Mouse (Mus musculus): Measurements from ENCODE around the gene Mapk7. TPM values are rescaled to one million over a fixed set of nuclear protein-coding genes. Genes with fewer than 3 reads are reported as not detected.

Gene Mapk7
- polyA plus RNA-seq, 1 experiment from 2014 or later, result 52.8 TPM

DNA sequence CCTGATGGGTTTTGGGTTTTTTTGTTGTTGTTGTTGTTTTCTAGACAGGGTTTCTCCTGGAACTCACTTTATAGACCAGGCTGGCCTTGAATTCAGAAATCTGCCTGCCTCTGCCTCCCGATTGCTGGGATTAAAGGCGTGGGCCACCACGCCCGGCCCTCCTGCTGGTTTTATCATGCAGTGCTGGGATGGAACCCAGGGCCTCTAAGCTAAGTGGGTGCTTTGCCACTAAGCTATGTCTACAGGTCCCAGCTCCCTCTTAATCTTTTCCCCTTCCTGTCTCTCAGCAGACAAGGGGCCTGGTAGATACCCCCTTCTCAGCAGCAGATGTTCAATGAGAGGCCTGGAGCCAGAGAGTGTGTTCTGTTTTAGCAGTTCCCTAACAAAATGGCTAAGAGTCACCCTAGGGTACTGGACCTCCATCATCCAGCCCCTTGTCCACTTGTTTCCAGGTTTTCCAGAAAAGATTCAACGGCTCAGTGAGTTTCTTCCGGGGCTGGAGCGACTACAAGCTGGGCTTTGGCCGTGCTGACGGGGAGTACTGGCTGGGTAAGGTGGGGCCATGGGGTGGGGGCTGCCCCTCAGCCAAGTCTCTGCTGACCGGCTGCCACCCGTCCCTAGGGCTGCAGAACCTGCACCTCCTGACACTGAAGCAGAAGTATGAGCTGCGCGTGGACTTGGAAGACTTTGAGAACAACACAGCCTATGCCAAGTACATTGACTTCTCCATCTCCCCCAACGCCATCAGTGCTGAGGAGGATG, 7.6 kb downstream of the Mapk7 start:
- Histone ChIP-seq H3K27ac (ENCODE audit: low read depth, low read length) (0 out of 2 replicates have a peak overlapping the region, but pooled peaks have one; percentile 1), H3K4me3 (ENCODE audit: low read depth, low read length) (0 out of 2 replicates have a peak overlapping the region, but pooled peaks have one; percentile 2), H3K9me3 (ENCODE audit: control insufficient read depth, low read length) (no peaks in the 10 kb centered on the region), H3K9ac (replicated peaks; ENCODE audit: low read depth, low read length) (no peak overlapping the region), H3K27me3 (ENCODE audit: control insufficient read depth, insufficient read depth, low read length) (no peaks in the 10 kb centered on the region), H3K4me1 (ENCODE audit: control insufficient read depth, insufficient read depth, low read length) (peaks cover 20% of the 10 kb centered on the region), H3K36me3 (ENCODE audit: control insufficient read depth, insufficient read depth, low read length) (peaks cover 31% of the 10 kb centered on the region), H3K4me2 (ENCODE audit: low read depth, low read length) (peak overlapping the region; percentile 29; the same call in 1 of the 2 replicates)
- WGBS, result 83% methylated on average over 14 of the region's 14 CpGs
- no peak for ATAC-seq (ENCODE audit: low read depth)

DNA sequence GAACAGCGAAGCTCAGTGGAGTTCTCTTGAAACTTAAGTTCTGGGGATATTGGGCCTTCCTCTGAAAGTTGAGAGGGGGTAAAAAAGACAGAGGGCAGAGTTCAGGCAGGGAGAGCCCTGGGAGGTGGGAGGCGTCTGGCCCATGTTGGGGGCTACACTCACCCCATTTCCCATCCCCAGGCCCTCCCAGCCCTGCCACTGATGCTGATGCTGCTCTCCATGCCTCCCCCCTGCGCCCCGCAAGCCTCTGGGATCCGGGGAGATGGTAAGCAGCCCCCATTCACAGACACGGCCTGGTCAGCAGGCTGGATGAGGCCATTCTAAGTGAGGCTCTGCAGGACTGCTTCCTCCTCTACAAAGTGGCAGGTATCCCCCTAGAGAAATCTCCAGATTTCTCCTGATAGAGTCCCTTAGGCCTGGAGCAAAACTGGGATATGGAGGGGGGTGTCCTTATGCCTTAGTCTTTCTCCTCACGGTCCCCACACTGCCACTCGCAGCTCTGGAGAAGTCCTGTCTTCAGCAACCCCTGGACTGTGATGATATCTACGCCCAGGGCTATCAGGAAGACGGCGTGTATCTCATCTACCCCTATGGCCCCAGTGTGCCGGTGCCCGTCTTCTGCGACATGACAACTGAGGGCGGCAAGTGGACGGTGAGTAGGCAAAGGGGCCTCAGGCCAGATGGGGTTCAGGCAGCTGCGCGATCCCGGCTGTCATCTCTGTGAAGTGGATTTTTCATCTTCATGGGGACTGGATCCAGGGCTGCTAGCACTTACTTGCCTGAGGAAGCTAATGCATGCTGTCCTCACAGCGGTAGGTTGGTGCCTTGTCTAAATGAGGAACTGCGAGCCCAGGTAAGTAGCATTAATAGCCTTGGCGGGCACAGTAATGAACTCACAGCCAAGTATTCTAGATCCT, 8.4 kb downstream of the Mapk7 start:
- Histone ChIP-seq H3K4me1 (ENCODE audit: control insufficient read depth, insufficient read depth, low read length) (peaks cover 20% of the 10 kb centered on the region), H3K9me3 (ENCODE audit: control insufficient read depth, low read length) (no peaks in the 10 kb centered on the region), H3K36me3 (ENCODE audit: control insufficient read depth, insufficient read depth, low read length) (peaks cover 23% of the 10 kb centered on the region), H3K9ac (replicated peaks; ENCODE audit: low read depth, low read length) (no peak overlapping the region; the same call in 1 of the 2 replicates), H3K4me3 (ENCODE audit: low read depth, low read length) (0 out of 2 replicates have a peak overlapping the region, but pooled peaks have one; percentile 2), H3K27ac (ENCODE audit: low read depth, low read length) (peak overlapping the region; percentile 74; the same call in 1 of the 2 replicates), H3K4me2 (ENCODE audit: low read depth, low read length) (peak overlapping the region; percentile 29; the same call in 1 of the 2 replicates), H3K27me3 (ENCODE audit: control insufficient read depth, insufficient read depth, low read length) (no peaks in the 10 kb centered on the region)
- WGBS, result 46% methylated on average over 22 of the region's 22 CpGs
- ATAC-seq (ENCODE audit: low read depth), result no peak

DNA sequence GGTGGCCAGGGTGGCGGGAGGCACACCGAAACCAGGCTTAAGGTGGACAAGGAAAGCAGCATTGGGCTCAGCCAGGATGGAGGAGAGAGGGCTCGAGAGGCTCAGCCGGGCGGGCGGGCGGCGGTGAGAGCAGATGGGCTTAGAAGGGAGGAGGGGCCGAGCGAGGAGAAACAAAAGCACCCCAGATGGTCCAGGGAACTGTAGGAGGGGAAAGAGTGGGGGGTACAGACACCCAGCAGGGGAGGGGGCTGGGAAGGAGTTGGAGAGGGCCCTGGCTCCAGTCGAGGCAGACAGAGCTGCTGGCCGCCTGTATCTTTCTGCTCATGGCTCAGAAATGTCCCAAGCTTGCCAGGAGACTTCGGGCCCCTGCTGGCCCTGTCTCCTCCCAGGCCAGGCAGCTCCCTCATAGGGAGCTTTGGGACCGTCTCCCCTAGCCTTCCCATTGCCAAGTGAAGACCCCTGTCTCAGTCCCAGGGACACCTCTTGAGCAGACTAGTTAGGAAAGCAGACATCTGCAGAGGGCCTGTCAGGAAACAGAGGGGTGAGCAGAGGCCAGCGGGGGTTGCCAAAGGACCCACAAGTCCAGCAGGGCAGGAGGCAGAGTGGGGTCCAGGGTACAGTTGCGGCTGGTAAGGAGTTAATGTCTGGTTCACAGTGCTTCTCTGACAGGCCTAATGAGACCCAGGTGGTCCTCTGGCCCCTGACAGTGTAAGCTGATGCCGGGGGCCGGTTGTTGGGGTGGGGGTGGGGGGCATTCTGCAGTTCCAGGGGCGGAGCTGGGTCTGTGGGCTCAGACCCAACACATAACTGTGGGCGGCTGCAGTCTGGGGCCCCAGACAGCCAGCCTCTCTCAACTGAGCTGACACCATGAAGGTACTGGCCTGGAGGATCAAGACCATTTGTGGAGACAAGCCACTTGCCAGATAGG, 9.3 kb downstream of the Mapk7 start, which contains the start of gene Mfap4:
Mfap4 (plus strand) TSS at position 819 of the 928 bp plus-strand sequence.
- H3K4me3 ChIP-seq (ENCODE audit: low read depth, low read length), result 0 out of 2 replicates have a peak within 1 kb of the TSS, but pooled peaks have one; percentile 2
- ATAC-seq (ENCODE audit: low read depth), result peak; percentile 70
- peaks cover 15% of the 10 kb centered on the region for H3K36me3 ChIP-seq (ENCODE audit: control insufficient read depth, insufficient read depth, low read length)
- peak within 1 kb of the TSS; percentile 29; the same call in 1 of the 2 replicates for H3K4me2 ChIP-seq (ENCODE audit: low read depth, low read length)
- peaks cover 20% of the 10 kb centered on the region for H3K4me1 ChIP-seq (ENCODE audit: control insufficient read depth, insufficient read depth, low read length)
- H3K27me3 ChIP-seq (ENCODE audit: control insufficient read depth, insufficient read depth, low read length), result no peaks in the 10 kb centered on the region
- peak within 1 kb of the TSS; percentile 30; the same call in 1 of the 2 replicates for H3K9ac ChIP-seq (replicated peaks; ENCODE audit: low read depth, low read length)
- H3K27ac ChIP-seq (ENCODE audit: low read depth, low read length), result peak within 1 kb of the TSS; percentile 74
- 8% methylated on average over 19 of the region's 20 CpGs for WGBS
- H3K9me3 ChIP-seq (ENCODE audit: control insufficient read depth, low read length), result no peaks in the 10 kb centered on the region

DNA sequence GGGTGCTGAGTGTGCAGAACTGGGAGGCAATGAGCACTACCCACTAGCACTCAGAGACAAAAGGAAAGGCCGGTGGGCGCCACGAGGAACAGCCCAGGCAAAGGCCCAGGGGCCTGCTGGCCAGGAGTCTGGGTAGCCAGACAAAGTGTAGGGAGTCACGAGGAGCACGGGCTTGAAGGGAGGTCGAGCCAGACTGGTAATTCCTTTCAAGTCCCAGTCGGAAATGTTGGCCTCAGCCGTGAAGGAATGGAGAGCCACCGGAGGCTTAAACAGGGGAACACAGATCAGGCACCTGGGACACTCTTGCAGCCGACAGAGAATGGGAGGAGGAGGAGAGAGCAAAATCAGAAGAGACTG, 10.0 kb downstream of the Mapk7 start:
- no peaks in the 10 kb centered on the region for H3K9me3 ChIP-seq (ENCODE audit: control insufficient read depth, low read length)
- ATAC-seq (ENCODE audit: low read depth), result no peak
- H3K4me1 ChIP-seq (ENCODE audit: control insufficient read depth, insufficient read depth, low read length), result peaks cover 20% of the 10 kb centered on the region
- 17% methylated on average over 10 of the region's 10 CpGs for WGBS
- no peak overlapping the region for H3K4me2 ChIP-seq (ENCODE audit: low read depth, low read length)
- H3K4me3 ChIP-seq (ENCODE audit: low read depth, low read length), result no peak overlapping the region
- H3K27me3 ChIP-seq (ENCODE audit: control insufficient read depth, insufficient read depth, low read length), result no peaks in the 10 kb centered on the region
- H3K27ac ChIP-seq (ENCODE audit: low read depth, low read length), result peak overlapping the region; percentile 74
- H3K9ac ChIP-seq (replicated peaks; ENCODE audit: low read depth, low read length), result 0 out of 2 replicates have a peak overlapping the region, but pooled peaks have one; percentile 30
- peaks cover 9% of the 10 kb centered on the region for H3K36me3 ChIP-seq (ENCODE audit: control insufficient read depth, insufficient read depth, low read length)

DNA sequence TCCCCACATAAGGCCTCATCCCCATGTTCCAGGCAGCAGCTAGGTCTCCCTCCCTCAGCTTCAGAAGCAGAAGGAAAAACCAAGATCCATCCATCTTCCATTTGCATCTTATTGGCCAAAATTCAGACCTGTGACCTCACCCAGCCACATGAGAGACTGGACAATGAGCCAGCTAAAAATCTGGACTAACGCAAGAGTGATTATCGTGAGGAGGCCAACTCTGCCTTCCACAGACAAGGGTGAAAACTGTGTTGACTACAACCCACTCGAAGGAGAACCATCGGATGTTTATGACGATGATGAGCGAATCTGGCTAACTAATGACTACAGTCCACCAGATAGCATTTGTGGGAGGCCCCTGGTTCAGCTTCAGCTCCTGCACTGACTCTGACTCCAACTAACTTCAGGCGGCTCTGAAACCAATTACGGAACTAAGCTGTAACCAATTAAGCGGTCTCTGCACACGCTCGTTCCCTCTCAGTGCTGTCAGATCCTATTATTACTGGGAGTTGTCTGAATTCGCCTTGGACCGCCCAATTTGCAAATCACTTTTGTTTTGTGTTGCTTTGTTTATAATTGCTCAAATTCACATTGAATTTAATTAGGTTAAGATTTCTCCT, 10.9 kb downstream of the Mapk7 start:
- H3K4me3 ChIP-seq (ENCODE audit: low read depth, low read length), result no peak overlapping the region
- 0 out of 2 replicates have a peak, but pooled peaks cover 4% of the 10 kb centered on the region for H3K36me3 ChIP-seq (ENCODE audit: control insufficient read depth, insufficient read depth, low read length)
- H3K4me1 ChIP-seq (ENCODE audit: control insufficient read depth, insufficient read depth, low read length), result peaks cover 20% of the 10 kb centered on the region
- H3K4me2 ChIP-seq (ENCODE audit: low read depth, low read length), result no peak overlapping the region
- no peak for ATAC-seq (ENCODE audit: low read depth)
- no peaks in the 10 kb centered on the region for H3K27me3 ChIP-seq (ENCODE audit: control insufficient read depth, insufficient read depth, low read length)
- no peaks in the 10 kb centered on the region for H3K9me3 ChIP-seq (ENCODE audit: control insufficient read depth, low read length)
- no peak overlapping the region for H3K9ac ChIP-seq (replicated peaks; ENCODE audit: low read depth, low read length)
- H3K27ac ChIP-seq (ENCODE audit: low read depth, low read length), result no peak overlapping the region
- WGBS, result 71% methylated on average over 13 of the region's 13 CpGs

DNA sequence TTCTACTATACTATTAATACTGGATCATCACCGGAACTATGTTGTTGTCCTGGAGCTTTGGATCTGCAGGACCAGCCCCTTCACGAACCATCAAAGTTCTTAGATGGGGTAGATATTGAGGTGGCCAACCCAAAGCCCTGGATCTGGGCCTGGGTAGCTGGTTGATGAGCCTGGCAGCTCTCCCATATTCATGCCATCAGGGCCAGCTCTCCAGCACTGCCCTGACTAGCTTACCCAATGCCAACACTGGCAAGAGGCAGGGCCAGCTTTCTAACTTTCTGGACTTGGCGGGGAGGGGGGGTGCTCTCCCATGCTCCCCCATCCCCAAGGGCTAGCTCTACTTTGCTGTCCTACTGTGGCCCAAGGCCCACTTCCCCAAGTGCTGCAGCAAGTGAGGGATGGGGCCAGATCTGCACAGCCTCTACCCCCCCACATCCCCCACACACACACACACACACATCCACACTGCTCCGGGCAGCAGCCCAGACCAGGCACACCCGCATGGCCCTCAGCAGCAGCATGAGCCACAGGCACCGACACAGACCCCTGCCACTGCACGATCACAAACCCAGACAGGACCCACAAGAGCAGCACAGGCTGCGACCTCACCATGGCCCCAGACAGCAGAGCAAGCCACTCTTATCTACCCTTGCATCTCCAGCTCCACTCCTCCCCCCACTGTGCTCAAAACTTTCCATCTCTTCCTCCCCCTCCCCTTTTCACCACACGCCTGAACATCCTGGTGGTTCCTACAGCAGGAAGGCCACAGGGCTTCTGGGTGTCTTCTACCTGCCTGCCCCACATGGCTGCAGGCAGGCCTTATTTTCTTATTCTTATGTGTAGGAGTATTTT, 12.7 kb downstream of the Mapk7 start:
- Histone ChIP-seq H3K4me2 (ENCODE audit: low read depth, low read length) (no peak overlapping the region), H3K9me3 (ENCODE audit: control insufficient read depth, low read length) (no peaks in the 10 kb centered on the region), H3K4me3 (ENCODE audit: low read depth, low read length) (no peak overlapping the region), H3K27me3 (ENCODE audit: control insufficient read depth, insufficient read depth, low read length) (no peaks in the 10 kb centered on the region), H3K9ac (replicated peaks; ENCODE audit: low read depth, low read length) (no peak overlapping the region), H3K4me1 (ENCODE audit: control insufficient read depth, insufficient read depth, low read length) (peaks cover 14% of the 10 kb centered on the region), H3K27ac (ENCODE audit: low read depth, low read length) (no peak overlapping the region), H3K36me3 (ENCODE audit: control insufficient read depth, insufficient read depth, low read length) (no peaks in the 10 kb centered on the region)
- no peak for ATAC-seq (ENCODE audit: low read depth)
- WGBS, result 86% methylated on average over 9 of the region's 9 CpGs

DNA sequence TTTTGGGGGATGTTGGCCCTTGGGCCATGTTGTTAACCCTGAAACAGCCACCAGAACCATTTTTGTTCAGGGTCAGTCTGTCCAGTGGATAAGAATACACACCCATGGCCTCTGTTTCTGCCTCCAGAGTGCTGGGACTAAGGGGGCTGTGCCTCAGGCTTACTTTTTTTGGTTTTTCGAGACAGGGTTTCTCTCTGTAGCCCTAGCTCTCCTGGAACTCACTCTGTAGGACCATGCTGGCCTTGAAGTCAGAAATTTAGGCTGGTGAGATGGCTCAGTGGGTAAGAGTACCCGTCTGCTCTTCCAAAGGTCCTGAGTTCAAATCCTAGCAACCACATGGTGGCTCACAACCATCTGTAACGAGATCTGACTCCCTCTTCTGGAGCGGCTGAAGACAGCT, 15.4 kb downstream of the Mapk7 start:
- Histone ChIP-seq H3K4me1 (ENCODE audit: control insufficient read depth, insufficient read depth, low read length) (no peaks in the 10 kb centered on the region), H3K4me3 (ENCODE audit: low read depth, low read length) (no peak overlapping the region), H3K9ac (replicated peaks; ENCODE audit: low read depth, low read length) (no peak overlapping the region), H3K36me3 (ENCODE audit: control insufficient read depth, insufficient read depth, low read length) (no peaks in the 10 kb centered on the region), H3K27me3 (ENCODE audit: control insufficient read depth, insufficient read depth, low read length) (no peaks in the 10 kb centered on the region), H3K4me2 (ENCODE audit: low read depth, low read length) (no peak overlapping the region), H3K27ac (ENCODE audit: low read depth, low read length) (no peak overlapping the region), H3K9me3 (ENCODE audit: control insufficient read depth, low read length) (no peaks in the 10 kb centered on the region)
- WGBS, result 89% methylated on average over 4 of the region's 4 CpGs
- no peak for ATAC-seq (ENCODE audit: low read depth)

Data from neural tube, embryonic 14.5 days (tissue).